Mouse (Mus musculus) natural killer cell, adult 2 months (primary cell): ENCODE data around the gene Spire2.

Experiments used
- DNase-seq, 2 experiments: peaks; one replicate each; pipeline ENCODE4 v3.0.0; 2022; ENCODE audit warnings: low spot score in 2 of 2

Gene Spire2

DNA sequence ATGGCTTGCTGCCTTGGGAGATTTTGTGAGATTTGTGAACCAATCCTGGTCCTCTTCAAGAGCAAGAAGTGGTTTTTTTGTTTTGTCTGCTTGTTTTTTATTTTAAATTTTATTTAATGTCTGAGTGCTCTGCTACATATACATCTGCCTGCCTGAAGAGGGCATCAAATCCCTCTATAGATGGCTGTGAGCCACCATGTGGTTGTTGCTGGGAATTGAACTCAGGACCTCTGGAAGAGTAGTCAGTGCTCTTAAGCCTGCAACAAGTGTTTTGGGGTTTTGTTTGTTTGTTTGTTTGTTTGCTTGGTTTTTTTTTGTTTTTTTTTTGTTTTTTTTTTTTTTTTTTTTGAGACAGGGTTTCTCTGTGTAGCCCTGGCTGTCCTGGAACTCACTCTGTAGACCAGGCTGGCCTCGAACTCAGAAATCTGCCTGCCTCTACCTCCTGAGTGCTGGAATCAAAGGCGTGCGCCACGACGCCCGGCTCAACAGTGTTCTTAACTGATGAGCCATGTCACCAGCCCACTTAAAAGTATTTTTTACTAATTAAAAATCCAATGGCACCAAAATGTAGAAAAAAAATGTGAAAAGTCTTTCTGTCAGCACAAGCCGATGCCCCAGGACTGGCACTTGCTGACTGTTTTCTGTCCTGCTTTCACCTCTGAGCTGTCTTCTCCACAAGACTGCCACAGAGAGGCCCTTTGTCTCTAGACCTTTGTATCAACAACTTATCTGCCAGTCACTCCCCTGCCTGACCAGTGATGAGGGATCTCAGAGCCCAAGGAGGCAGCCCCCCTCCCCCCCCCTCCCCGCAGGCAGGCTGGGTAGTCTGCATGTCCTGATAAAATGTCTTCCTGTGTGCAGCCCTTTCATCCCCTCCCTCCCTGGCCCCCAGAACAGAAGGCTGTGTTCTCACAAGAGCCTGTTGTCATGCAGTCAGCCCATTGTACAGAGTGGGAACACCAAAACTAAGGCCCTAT is 83.7 kb downstream of the Spire2 start:
- DNase-seq: peak in 1 of 2 experiments; percentile 36

GRCm38 (mm10) chr8:123416944-123417555 is 84.5 kb downstream of the Spire2 start:
- DNase-seq: no peak
